Mouse (Mus musculus) midbrain, embryonic 11.5 days (tissue): ENCODE measurements at regions not wholly inside any gene's neighbourhood (a gene's known extent, or its start where the extent isn't known, plus 50 kb on each side); places are given as distances from the start of the nearest gene placed in this dataset.

Experiments
- ATAC-seq: fragments of 200-750 bp; cut with Nextera tagmentation; 2 replicates; pipeline ENCODE4 v1.8.0; 2017; ENCODE audit warnings: moderate TSS enrichment, moderate library complexity; ENCODE audit not compliant: low FRiP score
- DNase-seq: peaks from one replicate; pipeline ENCODE4 v3.0.0; 2015; ENCODE audit warnings: low spot score; ENCODE audit errors: missing footprints
- H3K27ac ChIP-seq: fragments of 300-500 bp; sonication (generic); 2 replicates; pipeline ENCODE4 v1.5.1; 2014; ENCODE audit warnings: low read depth, low read length
- H3K27me3 ChIP-seq: fragments of 300-500 bp; sonication (generic); 2 replicates; pipeline ENCODE4 v1.6.1; 2014; ENCODE audit warnings: mild to moderate bottlenecking, low read length, moderate library complexity, mixed read lengths; ENCODE audit not compliant: control insufficient read depth, insufficient read depth
- H3K36me3 ChIP-seq: fragments of 300-500 bp; sonication (generic); 2 replicates; pipeline ENCODE4 v1.6.1; 2014; ENCODE audit warnings: mild to moderate bottlenecking, low read length, moderate library complexity, mixed read lengths; ENCODE audit not compliant: control insufficient read depth, insufficient read depth
- H3K4me1 ChIP-seq: fragments of 300-500 bp; sonication (generic); 2 replicates; pipeline ENCODE4 v1.6.1; 2014; ENCODE audit warnings: low read length; ENCODE audit not compliant: control insufficient read depth, insufficient read depth
- H3K4me2 ChIP-seq: fragments of 300-500 bp; sonication (generic); 2 replicates; pipeline ENCODE4 v1.6.1; 2014; ENCODE audit warnings: mild to moderate bottlenecking, moderate library complexity
- H3K4me3 ChIP-seq: fragments of 300-500 bp; sonication (generic); 2 replicates; pipeline ENCODE4 v1.5.1; 2014; ENCODE audit warnings: low read depth, low read length
- H3K9ac ChIP-seq: fragments of 300-500 bp; sonication (generic); 2 replicates; pipeline ENCODE4 v1.6.1; 2014; ENCODE audit warnings: low read length
- H3K9me3 ChIP-seq: fragments of 300-500 bp; sonication (generic); 2 replicates; pipeline ENCODE4 v1.6.1; 2016; ENCODE audit warnings: low read length; ENCODE audit not compliant: control insufficient read depth
- WGBS: fragments of 180-500 bp; shearing (Covaris S2); extraction: QIAGEN DNeasy Blood & Tissue Kit; methylation state at CpG from one replicate; pipeline ENCODE4 v1.1.7; 2014; 5-methylcytosine and 5-hydroxymethylcytosine counted together

- H3K27me3 ChIP-seq = no peaks in the 10 kb centered on the region
- H3K4me1 ChIP-seq = no peaks in the 10 kb centered on the region
- no peak overlapping the region for H3K4me3 ChIP-seq
- no peak overlapping the region for H3K9ac ChIP-seq
- DNase-seq (no peak), ATAC-seq (no peak)
- no peak overlapping the region for H3K27ac ChIP-seq
- H3K36me3 ChIP-seq = no peaks in the 10 kb centered on the region
- H3K9me3 ChIP-seq = no peaks in the 10 kb centered on the region; the same call in 1 of the 2 replicates
- no peak overlapping the region for H3K4me2 ChIP-seq
Observed at GRCm38 (mm10) chr11:7927676-7928075, 714.0 kb upstream of the Igfbp3 start.

- Histone ChIP-seq H3K27ac (no peak overlapping the region), H3K4me2 (no peak overlapping the region), H3K9me3 (no peaks in the 10 kb centered on the region), H3K27me3 (no peaks in the 10 kb centered on the region), H3K9ac (no peak overlapping the region), H3K4me3 (no peak overlapping the region), H3K4me1 (no peaks in the 10 kb centered on the region), H3K36me3 (no peaks in the 10 kb centered on the region)
- no peak for DNase-seq
- 84% methylated on average over 3 of the region's 3 CpGs for WGBS
- no peak for ATAC-seq
Observed at GRCm38 (mm10) chr11:7912036-7912435, 698.3 kb upstream of the Igfbp3 start.

- no peak overlapping the region for H3K9ac ChIP-seq
- ATAC-seq (no peak), DNase-seq (no peak)
- no peaks in the 10 kb centered on the region for H3K4me1 ChIP-seq
- H3K27me3 ChIP-seq = no peaks in the 10 kb centered on the region
- no peaks in the 10 kb centered on the region for H3K36me3 ChIP-seq
- H3K4me3 ChIP-seq = no peak overlapping the region
- H3K4me2 ChIP-seq = no peak overlapping the region
- H3K9me3 ChIP-seq = no peaks in the 10 kb centered on the region
- H3K27ac ChIP-seq = no peak overlapping the region
Observed at GRCm38 (mm10) chr11:7900266-7900665, 686.5 kb upstream of the Igfbp3 start.

- Histone ChIP-seq H3K27ac (no peak overlapping the region), H3K36me3 (no peaks in the 10 kb centered on the region), H3K27me3 (no peaks in the 10 kb centered on the region), H3K4me1 (no peaks in the 10 kb centered on the region), H3K9ac (no peak overlapping the region), H3K4me3 (no peak overlapping the region), H3K9me3 (no peaks in the 10 kb centered on the region), H3K4me2 (no peak overlapping the region)
- no peak for ATAC-seq
- DNase-seq = no peak
- WGBS = 76% methylated on average over 4 of the region's 5 CpGs
Observed at GRCm38 (mm10) chr11:7898204-7898603, 684.5 kb upstream of the Igfbp3 start.

- no peak overlapping the region for H3K4me3 ChIP-seq
- no peak overlapping the region for H3K27ac ChIP-seq
- H3K9me3 ChIP-seq = no peaks in the 10 kb centered on the region
- ATAC-seq (no peak), DNase-seq (no peak)
- no peak overlapping the region for H3K4me2 ChIP-seq
- H3K27me3 ChIP-seq = no peaks in the 10 kb centered on the region
- H3K36me3 ChIP-seq = no peaks in the 10 kb centered on the region
- 49% methylated on average over 2 of the region's 2 CpGs for WGBS
- no peak overlapping the region for H3K9ac ChIP-seq
- H3K4me1 ChIP-seq = no peaks in the 10 kb centered on the region
Observed at GRCm38 (mm10) chr11:7880506-7880905, 666.8 kb upstream of the Igfbp3 start.

GRCm38 (mm10) chr11:7864116-7864515 is 650.4 kb upstream of the Igfbp3 start:
- H3K27ac ChIP-seq = no peak overlapping the region
- H3K4me1 ChIP-seq = no peaks in the 10 kb centered on the region
- WGBS = 84% methylated on average over 3 of the region's 3 CpGs
- no peak overlapping the region for H3K4me3 ChIP-seq
- H3K4me2 ChIP-seq = no peak overlapping the region
- no peak overlapping the region for H3K9ac ChIP-seq
- ATAC-seq = no peak
- H3K9me3 ChIP-seq = no peaks in the 10 kb centered on the region
- no peaks in the 10 kb centered on the region for H3K27me3 ChIP-seq
- no peak for DNase-seq
- H3K36me3 ChIP-seq = no peaks in the 10 kb centered on the region

GRCm38 (mm10) chr11:7863711-7864110 is 650.0 kb upstream of the Igfbp3 start:
- DNase-seq (no peak), ATAC-seq (no peak)
- H3K4me1 ChIP-seq = no peaks in the 10 kb centered on the region
- H3K4me3 ChIP-seq = no peak overlapping the region
- H3K27me3 ChIP-seq = no peaks in the 10 kb centered on the region
- H3K9ac ChIP-seq = no peak overlapping the region
- 83% methylated on average over 5 of the region's 5 CpGs for WGBS
- H3K27ac ChIP-seq = no peak overlapping the region
- H3K4me2 ChIP-seq = no peak overlapping the region
- no peaks in the 10 kb centered on the region for H3K36me3 ChIP-seq
- H3K9me3 ChIP-seq = no peaks in the 10 kb centered on the region

- Histone ChIP-seq H3K36me3 (no peaks in the 10 kb centered on the region), H3K4me1 (no peaks in the 10 kb centered on the region), H3K27ac (no peak overlapping the region), H3K9me3 (no peaks in the 10 kb centered on the region), H3K4me2 (no peak overlapping the region), H3K27me3 (no peaks in the 10 kb centered on the region), H3K9ac (no peak overlapping the region), H3K4me3 (no peak overlapping the region)
- no peak for DNase-seq
- ATAC-seq = no peak
Observed at GRCm38 (mm10) chr11:7862547-7862946, 648.8 kb upstream of the Igfbp3 start.

GRCm38 (mm10) chr11:7852612-7853011 is 638.9 kb upstream of the Igfbp3 start:
- Histone ChIP-seq H3K4me3 (no peak overlapping the region), H3K9ac (no peak overlapping the region), H3K4me1 (no peaks in the 10 kb centered on the region), H3K27me3 (no peaks in the 10 kb centered on the region), H3K9me3 (no peaks in the 10 kb centered on the region; the same call in 1 of the 2 replicates), H3K27ac (no peak overlapping the region), H3K36me3 (no peaks in the 10 kb centered on the region), H3K4me2 (no peak overlapping the region)
- 84% methylated on average over 2 of the region's 2 CpGs for WGBS
- no peak for DNase-seq
- ATAC-seq = no peak
